Mouse (Mus musculus): ENCODE results near the gene Chd5. TPM values are rescaled to one million over a fixed set of nuclear protein-coding genes. Genes with fewer than 3 reads are reported as not detected.

Gene Chd5
- total and polyA plus RNA-seq, 2 experiments from 2014 or later, result 0.03 to 0.11 TPM

DNA sequence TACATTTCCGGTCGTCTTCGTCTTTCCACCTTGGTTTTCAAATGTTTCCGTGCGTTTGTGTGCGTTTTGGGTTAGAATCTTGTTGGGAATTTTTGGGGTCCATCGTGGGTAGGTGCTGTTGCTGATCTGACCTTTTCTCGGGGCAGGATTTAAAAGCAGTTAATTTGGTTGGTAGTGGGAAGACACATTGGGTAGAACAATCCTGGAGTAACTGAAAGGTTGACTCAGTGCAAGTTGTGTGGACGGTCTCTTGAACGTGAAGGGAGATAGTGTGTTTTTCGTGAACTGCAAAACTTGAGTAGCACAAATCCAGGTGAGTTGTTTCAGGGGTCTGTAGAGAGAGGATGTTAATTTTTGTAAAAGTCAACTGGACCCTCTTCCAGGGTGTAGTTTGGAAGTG lies 11.9 kb upstream of the Chd5 start:
- H3K9me3 ChIP-seq (replicated peaks; ENCODE audit: control insufficient read depth, low read length), result no peaks in the 10 kb centered on the region
- H3K27ac ChIP-seq (ENCODE audit: low read depth), result no peak overlapping the region
- H3K4me2 ChIP-seq (ENCODE audit: low read depth, low read length), result peak overlapping the region; percentile 87
- H3K4me1 ChIP-seq (ENCODE audit: control insufficient read depth, insufficient read depth), result peaks cover 12% of the 10 kb centered on the region
- ATAC-seq (ENCODE audit: insufficient read depth, low read depth) (no peak), DNase-seq (ENCODE audit: low spot score) (no peak)
- peak overlapping the region; percentile 92 for H3K9ac ChIP-seq (replicated peaks; ENCODE audit: low read depth, low read length)
- peak overlapping the region; percentile 96 for H3K4me3 ChIP-seq (ENCODE audit: low read depth, low read length)
- 2% methylated on average over 11 of the region's 11 CpGs for WGBS
- no peaks in the 10 kb centered on the region for H3K27me3 ChIP-seq (ENCODE audit: control insufficient read depth, insufficient read depth, low read length)
- peaks cover 30% of the 10 kb centered on the region for H3K36me3 ChIP-seq (replicated peaks; ENCODE audit: control insufficient read depth, insufficient read depth, low read length)
- TF ChIP-seq EP300 (IDR thresholded peaks at IDR 0.05; ENCODE audit: low read depth) (no peak), CTCF (IDR thresholded peaks at IDR 0.05; ENCODE audit: low read depth) (no peak)

DNA sequence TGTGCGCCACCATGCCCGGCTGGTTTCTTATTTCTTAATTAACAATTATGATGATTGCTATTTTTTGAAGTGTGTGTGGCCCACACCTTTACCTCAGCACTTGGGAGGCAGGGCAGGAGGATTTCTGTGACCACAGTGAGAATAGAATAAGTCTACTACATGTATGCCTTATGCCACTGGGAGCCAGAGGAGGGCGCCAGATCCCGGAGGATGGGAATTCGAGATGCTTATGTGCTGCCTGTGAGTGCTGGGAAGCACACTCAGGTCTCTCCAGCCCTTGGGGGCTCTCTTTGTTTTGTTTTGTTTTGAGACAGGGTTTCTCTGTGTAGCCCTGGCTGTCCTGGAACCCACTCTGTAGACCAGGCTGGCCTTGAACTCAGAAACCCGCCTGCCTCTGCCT lies 9.8 kb upstream of the Chd5 start:
- H3K27me3 ChIP-seq (ENCODE audit: control insufficient read depth, insufficient read depth, low read length), result no peaks in the 10 kb centered on the region
- TF ChIP-seq CTCF (IDR thresholded peaks at IDR 0.05; ENCODE audit: low read depth) (peak; percentile 41), EP300 (IDR thresholded peaks at IDR 0.05; ENCODE audit: low read depth) (no peak)
- H3K4me1 ChIP-seq (ENCODE audit: control insufficient read depth, insufficient read depth), result peaks cover 12% of the 10 kb centered on the region
- WGBS, result 74% methylated on average over 6 of the region's 6 CpGs
- no peaks in the 10 kb centered on the region for H3K9me3 ChIP-seq (replicated peaks; ENCODE audit: control insufficient read depth, low read length)
- H3K4me3 ChIP-seq (ENCODE audit: low read depth, low read length), result no peak overlapping the region
- peaks cover 50% of the 10 kb centered on the region for H3K36me3 ChIP-seq (replicated peaks; ENCODE audit: control insufficient read depth, insufficient read depth, low read length)
- ATAC-seq (ENCODE audit: insufficient read depth, low read depth) (no peak), DNase-seq (ENCODE audit: low spot score) (no peak)
- no peak overlapping the region for H3K9ac ChIP-seq (replicated peaks; ENCODE audit: low read depth, low read length)
- H3K4me2 ChIP-seq (ENCODE audit: low read depth, low read length), result no peak overlapping the region
- no peak overlapping the region for H3K27ac ChIP-seq (ENCODE audit: low read depth)

DNA sequence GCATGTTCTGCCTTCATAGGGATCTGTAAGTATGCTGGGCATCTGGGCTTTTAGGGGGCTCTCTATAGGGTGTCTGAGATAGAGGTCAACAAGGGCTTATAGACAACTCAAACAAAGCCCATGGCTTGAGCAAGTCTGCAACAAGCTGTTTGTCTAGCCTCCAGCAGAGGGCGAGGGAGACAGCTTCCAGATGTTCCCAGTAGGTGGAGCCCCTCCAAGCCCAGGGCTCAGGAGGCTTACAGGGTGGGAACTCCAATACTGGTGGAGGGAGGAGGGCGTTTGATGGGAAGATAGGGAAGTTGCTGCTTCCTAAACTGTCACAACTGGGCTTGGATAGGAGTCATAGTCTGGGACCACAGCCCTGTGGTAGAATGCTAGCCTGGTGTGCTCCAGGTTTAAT lies 5.5 kb upstream of the Chd5 start:
- no peak overlapping the region for H3K27ac ChIP-seq (ENCODE audit: low read depth)
- H3K4me2 ChIP-seq (ENCODE audit: low read depth, low read length), result no peak overlapping the region
- peaks cover 7% of the 10 kb centered on the region for H3K27me3 ChIP-seq (ENCODE audit: control insufficient read depth, insufficient read depth, low read length)
- ATAC-seq (ENCODE audit: insufficient read depth, low read depth), result peak; percentile 55; the same call in 1 of the 2 replicates
- peaks cover 71% of the 10 kb centered on the region for H3K36me3 ChIP-seq (replicated peaks; ENCODE audit: control insufficient read depth, insufficient read depth, low read length)
- no peak overlapping the region for H3K4me3 ChIP-seq (ENCODE audit: low read depth, low read length)
- H3K9me3 ChIP-seq (replicated peaks; ENCODE audit: control insufficient read depth, low read length), result no peaks in the 10 kb centered on the region
- no peak overlapping the region for H3K9ac ChIP-seq (replicated peaks; ENCODE audit: low read depth, low read length)
- H3K4me1 ChIP-seq (ENCODE audit: control insufficient read depth, insufficient read depth), result no peaks in the 10 kb centered on the region
- no peak for TF ChIP-seq EP300 (IDR thresholded peaks at IDR 0.05; ENCODE audit: low read depth)
- peak; percentile 99 for TF ChIP-seq CTCF (IDR thresholded peaks at IDR 0.05; ENCODE audit: low read depth)
- WGBS, result 13% methylated on average over 2 of the region's 2 CpGs
- peak; percentile 37 for DNase-seq (ENCODE audit: low spot score)

DNA sequence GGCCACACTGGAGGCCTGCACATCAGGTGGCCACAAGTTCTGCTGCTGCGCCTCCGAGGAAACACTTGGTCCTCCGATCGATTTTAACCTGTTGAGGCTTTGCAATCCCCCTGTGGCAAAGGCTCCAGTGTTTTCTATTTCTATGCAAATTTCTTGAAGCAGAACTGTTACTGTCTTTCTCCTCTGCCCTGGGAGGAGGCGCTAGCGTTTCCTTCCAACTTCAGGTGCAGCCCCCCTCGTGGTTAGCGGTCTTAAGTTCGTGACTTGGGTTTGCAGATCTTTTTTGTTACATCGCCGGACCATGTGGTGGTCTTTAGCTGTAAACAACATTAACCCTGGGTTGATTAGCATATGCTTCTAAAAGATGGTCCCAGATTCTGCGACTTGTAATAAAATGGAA lies 4.9 kb upstream of the Chd5 start:
- no peak for TF ChIP-seq EP300 (IDR thresholded peaks at IDR 0.05; ENCODE audit: low read depth)
- TF ChIP-seq CTCF (IDR thresholded peaks at IDR 0.05; ENCODE audit: low read depth), result no peak
- Histone ChIP-seq H3K4me3 (ENCODE audit: low read depth, low read length) (no peak overlapping the region), H3K4me2 (ENCODE audit: low read depth, low read length) (no peak overlapping the region), H3K9me3 (replicated peaks; ENCODE audit: control insufficient read depth, low read length) (no peaks in the 10 kb centered on the region), H3K27me3 (ENCODE audit: control insufficient read depth, insufficient read depth, low read length) (peaks cover 12% of the 10 kb centered on the region), H3K36me3 (replicated peaks; ENCODE audit: control insufficient read depth, insufficient read depth, low read length) (peaks cover 70% of the 10 kb centered on the region), H3K4me1 (ENCODE audit: control insufficient read depth, insufficient read depth) (peaks cover 2% of the 10 kb centered on the region), H3K9ac (replicated peaks; ENCODE audit: low read depth, low read length) (no peak overlapping the region), H3K27ac (ENCODE audit: low read depth) (no peak overlapping the region)
- ATAC-seq (ENCODE audit: insufficient read depth, low read depth) (no peak), DNase-seq (ENCODE audit: low spot score) (no peak)
- 95% methylated on average over 12 of the region's 12 CpGs for WGBS

DNA sequence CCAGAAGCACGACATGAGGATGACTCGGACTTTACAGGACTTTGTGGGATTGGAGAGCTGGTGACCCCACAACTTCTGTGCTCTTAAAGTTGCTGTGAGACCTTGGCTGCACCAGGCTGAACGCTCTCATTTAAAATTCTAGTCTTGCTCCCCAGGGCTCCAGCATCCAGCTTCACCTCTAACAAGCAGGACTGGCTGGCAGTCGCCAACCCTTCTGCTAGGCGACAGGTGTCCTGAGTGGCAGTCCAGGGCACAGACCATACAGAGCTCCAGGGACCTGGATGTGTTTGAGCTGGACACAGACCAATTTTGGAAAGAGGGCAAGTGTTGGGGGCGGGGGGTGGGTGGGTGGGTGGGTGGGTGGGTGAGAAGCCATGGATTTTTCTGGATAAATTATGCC lies 679 bp upstream of the Chd5 start:
- Histone ChIP-seq H3K9ac (replicated peaks; ENCODE audit: low read depth, low read length) (no peak overlapping the region), H3K27ac (ENCODE audit: low read depth) (no peak overlapping the region), H3K4me3 (ENCODE audit: low read depth, low read length) (no peak overlapping the region), H3K9me3 (replicated peaks; ENCODE audit: control insufficient read depth, low read length) (no peaks in the 10 kb centered on the region), H3K4me2 (ENCODE audit: low read depth, low read length) (no peak overlapping the region), H3K36me3 (replicated peaks; ENCODE audit: control insufficient read depth, insufficient read depth, low read length) (peaks cover 29% of the 10 kb centered on the region), H3K4me1 (ENCODE audit: control insufficient read depth, insufficient read depth) (peaks cover 10% of the 10 kb centered on the region), H3K27me3 (ENCODE audit: control insufficient read depth, insufficient read depth, low read length) (peaks cover 53% of the 10 kb centered on the region)
- 35% methylated on average over 6 of the region's 6 CpGs for WGBS
- no peak for TF ChIP-seq EP300 (IDR thresholded peaks at IDR 0.05; ENCODE audit: low read depth)
- DNase-seq (ENCODE audit: low spot score), result no peak
- no peak for ATAC-seq (ENCODE audit: insufficient read depth, low read depth)

DNA sequence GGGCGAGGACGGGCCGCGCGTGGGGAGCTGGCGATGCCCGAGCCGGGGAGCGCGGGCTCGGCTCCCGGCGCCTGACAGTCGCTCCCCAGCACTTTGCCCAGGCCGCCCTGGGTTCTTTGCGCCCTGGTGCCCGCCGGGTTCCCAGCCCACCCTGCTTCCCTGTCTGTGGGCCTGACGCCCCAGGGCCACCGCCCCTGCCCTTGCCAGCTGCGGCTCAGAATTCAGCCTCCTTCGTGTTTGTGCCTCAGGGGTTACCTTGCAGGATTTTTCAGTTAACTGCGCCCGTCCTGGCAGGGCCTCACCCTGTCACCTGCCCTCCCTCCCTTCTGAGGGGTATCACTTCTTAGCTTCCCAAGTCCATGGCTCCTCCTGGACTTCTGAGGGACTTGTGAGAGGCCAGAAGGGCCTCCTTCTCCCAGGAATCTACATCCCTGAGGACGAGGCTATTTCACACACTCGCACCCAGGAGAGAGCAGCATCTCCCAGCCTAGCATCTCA lies 891 bp downstream of the Chd5 start:
- no peak overlapping the region for H3K9ac ChIP-seq (replicated peaks; ENCODE audit: low read depth, low read length)
- no peak for DNase-seq (ENCODE audit: low spot score)
- H3K9me3 ChIP-seq (replicated peaks; ENCODE audit: control insufficient read depth, low read length), result no peaks in the 10 kb centered on the region
- no peak for ATAC-seq (ENCODE audit: insufficient read depth, low read depth)
- TF ChIP-seq CTCF (IDR thresholded peaks at IDR 0.05; ENCODE audit: low read depth) (no peak), EP300 (IDR thresholded peaks at IDR 0.05; ENCODE audit: low read depth) (no peak)
- peaks cover 15% of the 10 kb centered on the region for H3K36me3 ChIP-seq (replicated peaks; ENCODE audit: control insufficient read depth, insufficient read depth, low read length)
- no peak overlapping the region for H3K27ac ChIP-seq (ENCODE audit: low read depth)
- peaks cover 69% of the 10 kb centered on the region for H3K27me3 ChIP-seq (ENCODE audit: control insufficient read depth, insufficient read depth, low read length)
- WGBS, result 4% methylated on average over 20 of the region's 26 CpGs
- peaks cover 10% of the 10 kb centered on the region for H3K4me1 ChIP-seq (ENCODE audit: control insufficient read depth, insufficient read depth)
- H3K4me2 ChIP-seq (ENCODE audit: low read depth, low read length), result peak overlapping the region; percentile 91
- peak overlapping the region; percentile 56 for H3K4me3 ChIP-seq (ENCODE audit: low read depth, low read length)

Measured in heart, postnatal 0 days (tissue).